Comparison of ENCODE assay signal across 21 mouse cellular contexts in genomic region chr17:79730988-79731387, GRCm38 (mm10). TPM values are rescaled to one million over a fixed set of nuclear protein-coding genes. Genes with fewer than 3 reads are reported as not detected.
DNase-seq lines count a peak whose midpoint lies in the region; ATAC-seq and TF ChIP-seq lines count a peak whose summit lies in the region.
"Had no signal": no experiment of that assay in that cellular context is flagged by ENCODE, and none has a peak within 500 bp of the region (broad histone marks: within the 10 kb centered on the region; RNA-seq: fewer than 3 reads in every experiment).

No protein-coding gene starts in this region.

- peak overlapping the region; percentile 11 for H3K4me2 ChIP-seq in heart, embryonic 16.5 days (ENCODE audit: low read depth, low read length)
- H3K4me2 ChIP-seq: hindbrain, embryonic 12.5 days; liver, embryonic 12.5 days; lung, embryonic 15.5 days had no signal

- TF ChIP-seq EP300 in heart, adult 2 months (IDR thresholded peaks at IDR 0.05; ENCODE audit: insufficient read depth, low read depth, low read length), result no peak

- no peak for TF ChIP-seq CTCF in heart, adult 2 months (IDR thresholded peaks at IDR 0.05)
- TF ChIP-seq CTCF in spleen, adult 2 months (IDR thresholded peaks at IDR 0.05; ENCODE audit: extremely low read depth, insufficient read depth, insufficient read length, insufficient replicate concordance), result no peak

- no peak overlapping the region for H3K27ac ChIP-seq in heart, adult 2 months
- no peak overlapping the region for H3K27ac ChIP-seq in heart, embryonic 16.5 days (ENCODE audit: low read length)
- H3K27ac ChIP-seq in spleen, adult 2 months (ENCODE audit: insufficient read depth, low read length), result peak overlapping the region; percentile 2; the same call in 1 of the 2 replicates
- H3K27ac ChIP-seq: gastrocnemius, adult 2 months; hindbrain, embryonic 12.5 days; layer of hippocampus, adult 2 months; liver, embryonic 12.5 days; lung, embryonic 15.5 days had no signal

- DNase-seq in heart, adult 11 months, result peak; percentile 59
- DNase-seq in heart, adult 2 months, result no peak
- no peak for DNase-seq in heart, adult 8-10 months (ENCODE audit: low spot score)
- DNase-seq in spleen, adult 2 months (ENCODE audit: low read depth in 1 of 2, low spot score in 2 of 2), result no peak
- no peak for DNase-seq in spleen, adult 12 weeks (ENCODE audit: low spot score)
- DNase-seq in yolk sac, embryonic 10.5 days (ENCODE audit: low spot score), result peak; percentile 9
- no peak for DNase-seq in ovary, postnatal 36 days (ENCODE audit: low spot score)
- DNase-seq: cerebellum, adult 2 months; cerebellum, postnatal 36 days; gastrocnemius, adult 2 months; left cerebral cortex, postnatal 4 days; lung, postnatal 4 days; retina, postnatal 1 day; right cerebral cortex, postnatal 4 days had no signal

- no peak overlapping the region for H3K9ac ChIP-seq in heart, adult 2 months (ENCODE audit: low read depth, low read length)
- H3K9ac ChIP-seq in heart, embryonic 16.5 days (ENCODE audit: low read length), result no peak overlapping the region
- H3K9ac ChIP-seq: hindbrain, embryonic 12.5 days; liver, embryonic 12.5 days; lung, embryonic 15.5 days had no signal

- peaks cover 4% of the 10 kb centered on the region; the same call in 1 of the 2 replicates for H3K27me3 ChIP-seq in heart, adult 2 months (ENCODE audit: control insufficient read depth, insufficient read depth, low read length)
- H3K27me3 ChIP-seq in heart, embryonic 16.5 days (ENCODE audit: control insufficient read depth, insufficient read depth, low read length), result no peaks in the 10 kb centered on the region; the same call in 1 of the 2 replicates
- no peaks in the 10 kb centered on the region; the same call in 1 of the 2 replicates for H3K27me3 ChIP-seq in spleen, adult 2 months (ENCODE audit: control insufficient read depth, insufficient read depth, low read length)
- H3K27me3 ChIP-seq: lung, embryonic 15.5 days had no signal

- H3K4me1 ChIP-seq in heart, adult 2 months (ENCODE audit: control insufficient read depth, insufficient read depth, low read length), result no peaks in the 10 kb centered on the region
- H3K4me1 ChIP-seq in heart, embryonic 16.5 days (ENCODE audit: control insufficient read depth, insufficient read depth, low read length), result peaks cover 19% of the 10 kb centered on the region
- no peaks in the 10 kb centered on the region for H3K4me1 ChIP-seq in spleen, adult 2 months (ENCODE audit: control insufficient read depth, insufficient read depth, insufficient read length)
- H3K4me1 ChIP-seq: liver, embryonic 12.5 days had no signal

- H3K79me2 ChIP-seq in heart, adult 2 months (replicated peaks; ENCODE audit: control insufficient read depth, insufficient read depth, low read length), result no peaks in the 10 kb centered on the region

- H3K36me3 ChIP-seq in heart, adult 2 months (ENCODE audit: control insufficient read depth, insufficient read depth, low read length), result no peaks in the 10 kb centered on the region
- H3K36me3 ChIP-seq in heart, embryonic 16.5 days (ENCODE audit: control insufficient read depth, insufficient read depth), result no peaks in the 10 kb centered on the region
- no peaks in the 10 kb centered on the region for H3K36me3 ChIP-seq in spleen, adult 2 months (ENCODE audit: control insufficient read depth, insufficient read depth, low read length)
- H3K36me3 ChIP-seq: G1E; hindbrain, embryonic 12.5 days; liver, embryonic 12.5 days; lung, embryonic 15.5 days had no signal

- intact Hi-C loops in heart, adult 2 months (cut with DNase I), result no loop called here

- TF ChIP-seq POLR2A in heart, adult 2 months (IDR thresholded peaks at IDR 0.05; ENCODE audit: insufficient read depth, low read depth, low read length), result no peak
- no peak for TF ChIP-seq POLR2A in spleen, adult 2 months (IDR thresholded peaks at IDR 0.05; ENCODE audit: low read depth, low read length)

- WGBS in heart, adult 2 months, result 33% methylated on average over 8 of the region's 8 CpGs
- 21% methylated on average over 8 of the region's 8 CpGs for WGBS in heart, embryonic 16.5 days
- 73% methylated on average over 8 of the region's 8 CpGs for WGBS in spleen, adult 2 months

- no peak for ATAC-seq in heart, embryonic 16.5 days (replicated peaks; ENCODE audit: extremely low read depth, insufficient read depth, low FRiP score)
- ATAC-seq: inflammation-experienced regulatory T-cells, adult 6 months; liver, embryonic 12.5 days had no signal

- H3K4me3 ChIP-seq in heart, adult 2 months, result no peak overlapping the region
- no peak overlapping the region for H3K4me3 ChIP-seq in heart, embryonic 16.5 days (ENCODE audit: low read length)
- no peak overlapping the region for H3K4me3 ChIP-seq in spleen, adult 2 months (ENCODE audit: extremely low read depth, insufficient read depth, insufficient read length)
- H3K4me3 ChIP-seq: gastrocnemius, adult 2 months; hindbrain, embryonic 12.5 days; layer of hippocampus, adult 2 months; liver, embryonic 12.5 days; lung, embryonic 15.5 days had no signal

- no peaks in the 10 kb centered on the region for H3K9me3 ChIP-seq in heart, embryonic 16.5 days (replicated peaks; ENCODE audit: control insufficient read depth, low read length)
- H3K9me3 ChIP-seq: G1E; hindbrain, embryonic 12.5 days; liver, embryonic 12.5 days; lung, embryonic 15.5 days had no signal

RNA-seq across cellular contexts. Expression of gene Cyp1b1, which starts 16.1 kb away (rescaled TPM):
- 1 to 10 TPM; 5.1 to 5.9 TPM for total RNA-seq in heart, adult 2 months (2021)
- polyA plus RNA-seq in heart, adult 2 months (2012; rRNA removed), result 4.0 and 4.6 TPM in 2 replicates
- 2.0 and 2.4 TPM in 2 replicates for polyA plus RNA-seq in heart, embryonic 16.5 days (2015; fragmentation: Nextera tagmentation; extraction: Ambion mirVana)
- 1 to 10 TPM; 3.7 to 7.4 (median 4.5) TPM for total RNA-seq in heart, adult 8-10 months (2022)
- 35.0 and 49.2 TPM in 2 replicates for polyA plus RNA-seq in spleen, adult 2 months (2012; rRNA removed)
- polyA plus RNA-seq: G1E; inflammation-experienced regulatory T-cells, adult 6 months had no signal

Comparison
In these comparisons a context has a peak if more than half of its experiments do, and no peak if none do; other contexts are left out.
1. DNase-seq: peak in heart, adult 11 months (single experiment) and yolk sac, embryonic 10.5 days (single experiment); none in heart, adult 2 months (0 of 2), heart, adult 8-10 months (single experiment), spleen, adult 2 months (0 of 2), spleen, adult 12 weeks (single experiment) and ovary, postnatal 36 days (single experiment).